Mouse (Mus musculus) lung, adult 2 months (tissue): ENCODE data around the gene Egln1. TPM values are rescaled to one million over a fixed set of nuclear protein-coding genes. Genes with fewer than 3 reads are reported as not detected.

ENCODE experiments used
- DNase-seq: peaks from one replicate; pipeline ENCODE4 v3.0.0; 2022
- H3K4me1 ChIP-seq: fragments of 200-500 bp; 2 replicates; pipeline ENCODE4 v1.6.1; 2011; ENCODE audit warnings: low read length; ENCODE audit not compliant: control insufficient read depth, insufficient read depth
- H3K4me3 ChIP-seq: fragments of 200-500 bp; replicated peaks from 2 replicates; pipeline ENCODE3; 2011; ENCODE audit warnings: low read depth, mild to moderate bottlenecking, control low read depth, low read length; ENCODE audit errors: extremely low read depth
- CTCF ChIP-seq: fragments of 200-500 bp; IDR thresholded peaks from 2 replicates; pipeline ENCODE4 v1.5.1; 2011; ENCODE audit warnings: mild to moderate bottlenecking, low read length, control low read depth; ENCODE audit not compliant: insufficient read depth
- POLR2A ChIP-seq: fragments of 200-500 bp; IDR thresholded peaks from 2 replicates; pipeline ENCODE4 v1.6.1; 2011; ENCODE audit warnings: low read depth, mild to moderate bottlenecking, control low read depth, low read length, borderline replicate concordance; ENCODE audit errors: extremely low read depth
- WGBS: fragments of 180-500 bp; shearing (Covaris S2); methylation state at CpG from one replicate; pipeline ENCODE4 v1.1.7; 2018; 5-methylcytosine and 5-hydroxymethylcytosine counted together
- polyA plus RNA-seq: library from polyadenylated mRNA; depleted of rRNA; stranded (reverse); fragments of >200 nt; gene quantifications from 2 replicates; pipeline ENCODE4 v1.2.3, GENCODE M21; 2012; rRNA removed

The Egln1 gene
- polyA plus RNA-seq, 1 experiment, result 40.2 TPM

DNA sequence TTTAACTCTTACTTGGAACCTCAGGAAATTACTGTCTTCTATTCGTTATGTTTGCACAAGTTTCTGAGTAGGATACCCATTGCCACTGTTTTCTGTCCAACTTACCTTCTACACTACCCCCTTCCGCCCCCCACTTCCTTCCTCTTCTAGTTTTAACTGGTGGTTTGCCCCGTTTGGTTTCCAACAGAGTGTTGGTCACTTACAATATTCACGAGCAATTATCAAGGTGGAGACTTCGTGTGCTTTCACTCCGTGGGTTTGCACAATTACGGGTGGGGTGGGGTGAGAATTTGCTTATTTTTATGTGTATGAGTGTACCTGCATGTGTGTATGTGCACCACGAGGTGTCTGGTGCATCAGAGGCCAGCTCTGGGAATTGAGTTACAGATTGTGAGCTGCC, 85.4 kb downstream of the Egln1 start:
- no peak for DNase-seq
- H3K4me3 ChIP-seq, result peak overlapping the region; percentile 100
- peaks cover 15% of the 10 kb centered on the region for H3K4me1 ChIP-seq
- 7% methylated on average over 8 of the region's 8 CpGs for WGBS
- TF ChIP-seq POLR2A (no peak), CTCF (no peak)

DNA sequence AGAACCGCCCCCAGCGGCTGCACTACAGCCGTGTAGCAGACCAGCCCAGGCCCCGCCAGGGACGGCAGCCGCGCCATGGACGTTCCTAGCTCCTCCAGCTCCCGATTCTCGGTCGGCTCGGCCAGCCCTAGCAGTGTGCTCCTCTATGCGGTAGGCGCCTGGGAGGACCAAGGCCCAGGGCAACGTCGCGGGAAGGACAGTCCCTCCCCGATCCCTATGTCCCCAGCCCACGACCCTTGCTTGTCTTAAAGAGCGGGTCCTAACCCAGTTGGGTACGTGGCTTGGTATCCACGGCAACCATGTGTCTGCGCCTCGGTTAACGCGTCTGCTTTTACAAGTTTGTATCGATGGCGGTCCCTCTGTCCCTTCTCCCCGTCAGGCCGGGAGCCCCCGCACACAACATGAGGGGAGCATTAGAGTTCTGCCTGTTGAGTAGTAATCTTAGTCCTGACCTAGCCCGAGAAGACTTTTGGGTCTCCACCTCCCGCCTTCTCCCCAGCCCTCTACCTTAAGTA, 85.9 kb downstream of the Egln1 start:
- WGBS, result under 1% methylated on average over 33 of the region's 33 CpGs
- peaks cover 15% of the 10 kb centered on the region for H3K4me1 ChIP-seq
- peak overlapping the region; percentile 100 for H3K4me3 ChIP-seq
- no peak; the same call in 1 of the 2 replicates for TF ChIP-seq POLR2A
- no peak for TF ChIP-seq CTCF
- no peak for DNase-seq

GRCm38 (mm10) chr8:124862321-124863162, 86.6 kb downstream of the Egln1 start, which contains the start of the genes Gnpat and 2810004N23Rik:
Gnpat (plus strand) TSS chr8:124863033.
2810004N23Rik (minus strand) TSS chr8:124863120.
- peak; percentile 81 for TF ChIP-seq POLR2A
- no peak for TF ChIP-seq CTCF
- Histone ChIP-seq H3K4me1 (peaks cover 15% of the 10 kb centered on the region), H3K4me3 (peak within 1 kb of the TSS; percentile 100)
- under 1% methylated on average over 55 of the region's 55 CpGs for WGBS
- peak; percentile 96 for DNase-seq

- no peak for DNase-seq
- TF ChIP-seq POLR2A (no peak), CTCF (no peak)
- 81% methylated on average over 3 of the region's 3 CpGs for WGBS
- Histone ChIP-seq H3K4me3 (no peak overlapping the region), H3K4me1 (peaks cover 4% of the 10 kb centered on the region; the same call in 1 of the 2 replicates)
Measured at GRCm38 (mm10) chr8:124860188-124860587, 88.9 kb downstream of the Egln1 start.

- TF ChIP-seq POLR2A (no peak), CTCF (peak; percentile 72)
- no peak overlapping the region for H3K4me3 ChIP-seq
- no peak for DNase-seq
- H3K4me1 ChIP-seq, result peaks cover 4% of the 10 kb centered on the region; the same call in 1 of the 2 replicates
Measured at GRCm38 (mm10) chr8:124859466-124859865, 89.7 kb downstream of the Egln1 start.

Other genes starting within 250 kb of the Egln1 start
- gene Ttc13, start 227.3 kb downstream of the Egln1 start, polyA plus RNA-seq, result 13.4 and 16.4 TPM in 2 replicates
- 15.6 and 15.9 TPM in 2 replicates for gene Arv1, start 227.2 kb downstream of the Egln1 start, polyA plus RNA-seq
- 4.0 and 4.9 TPM in 2 replicates for gene Fam89a, start 197.5 kb downstream of the Egln1 start, polyA plus RNA-seq
- 0.44 and 0.51 TPM in 2 replicates for gene Trim67, start 156.2 kb downstream of the Egln1 start, polyA plus RNA-seq
- 50.8 and 63.2 TPM in 2 replicates for gene Gnpat, start 86.3 kb downstream of the Egln1 start, polyA plus RNA-seq
- gene 2810004N23Rik, start 86.2 kb downstream of the Egln1 start, polyA plus RNA-seq, result 9.0 and 11.3 TPM in 2 replicates
- gene Exoc8, start 51.6 kb downstream of the Egln1 start, polyA plus RNA-seq, result 12.8 and 13.6 TPM in 2 replicates
- gene Sprtn, start 51.4 kb downstream of the Egln1 start, polyA plus RNA-seq, result 13.6 and 17.8 TPM in 2 replicates
- 29.1 and 40.2 TPM in 2 replicates for gene Tsnax, start 63.7 kb upstream of the Egln1 start, polyA plus RNA-seq
- gene Disc1, start 104.9 kb upstream of the Egln1 start, polyA plus RNA-seq, result 1.1 and 1.4 TPM in 2 replicates